Mouse (Mus musculus) forebrain, embryonic 16.5 days (tissue): Measurements from ENCODE around the gene Trmo. TPM values are rescaled to one million over a fixed set of nuclear protein-coding genes. Genes with fewer than 3 reads are reported as not detected.

ENCODE experiments used
- ATAC-seq: fragments of 200-750 bp; cut with Nextera tagmentation; 2 replicates; pipeline ENCODE4 v1.8.0; 2017; ENCODE audit warnings: mild to moderate bottlenecking, moderate library complexity
- H3K27ac ChIP-seq: fragments of 300-500 bp; sonication (generic); 2 replicates; pipeline ENCODE4 v1.5.1; 2014; ENCODE audit warnings: low read length, control low read depth
- H3K27me3 ChIP-seq: fragments of 300-500 bp; sonication (generic); replicated peaks from 2 replicates; pipeline ENCODE4 v1.6.1; 2014; ENCODE audit warnings: low read length; ENCODE audit not compliant: control insufficient read depth, insufficient read depth
- H3K36me3 ChIP-seq: fragments of 300-500 bp; sonication (generic); 2 replicates; pipeline ENCODE4 v1.6.1; 2014; ENCODE audit not compliant: control insufficient read depth, insufficient read depth
- H3K4me1 ChIP-seq: fragments of 300-500 bp; sonication (generic); replicated peaks from 2 replicates; pipeline ENCODE4 v1.6.1; 2014; ENCODE audit warnings: low read length; ENCODE audit not compliant: control insufficient read depth, insufficient read depth
- H3K4me2 ChIP-seq: fragments of 300-500 bp; sonication (generic); 2 replicates; pipeline ENCODE4 v1.6.1; 2014; ENCODE audit warnings: mild to moderate bottlenecking, low read length, control low read depth
- H3K4me3 ChIP-seq: fragments of 300-500 bp; sonication (generic); replicated peaks from 2 replicates; pipeline ENCODE4 v1.5.1; 2014; ENCODE audit warnings: mild to moderate bottlenecking, low read length, control low read depth
- H3K9ac ChIP-seq: fragments of 300-500 bp; sonication (generic); replicated peaks from 2 replicates; pipeline ENCODE4 v1.6.1; 2014; ENCODE audit warnings: low read depth, low read length, control low read depth
- H3K9me3 ChIP-seq: fragments of 300-500 bp; sonication (generic); 2 replicates; pipeline ENCODE4 v1.6.1; 2016; ENCODE audit warnings: low read length; ENCODE audit not compliant: control insufficient read depth
- WGBS: fragments of 180-500 bp; shearing (Covaris S2); extraction: QIAGEN DNeasy Blood & Tissue Kit; methylation state at CpG from one replicate; pipeline ENCODE4 v1.1.7; 2014; 5-methylcytosine and 5-hydroxymethylcytosine counted together
- polyA plus RNA-seq: library from polyadenylated mRNA; unstranded; fragments of >200 nt; fragmentation: Nextera tagmentation; extraction: Ambion mirVana; gene quantifications from 2 replicates; pipeline ENCODE4 v1.2.1, GENCODE M21; 2015

Gene Trmo
- polyA plus RNA-seq, 1 experiment from 2014 or later, result 13.4 TPM

DNA sequence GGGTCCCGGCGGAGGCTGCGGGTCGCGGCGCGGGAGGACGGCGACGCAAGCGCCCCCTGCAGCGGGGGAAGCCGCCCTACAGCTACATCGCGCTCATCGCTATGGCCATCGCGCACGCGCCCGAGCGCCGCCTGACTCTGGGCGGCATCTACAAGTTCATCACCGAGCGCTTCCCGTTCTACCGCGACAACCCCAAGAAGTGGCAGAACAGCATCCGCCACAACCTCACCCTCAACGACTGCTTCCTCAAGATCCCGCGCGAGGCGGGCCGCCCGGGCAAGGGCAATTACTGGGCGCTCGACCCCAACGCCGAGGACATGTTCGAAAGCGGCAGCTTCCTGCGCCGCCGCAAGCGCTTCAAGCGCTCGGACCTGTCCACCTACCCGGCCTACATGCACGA, 44.9 kb downstream of the Trmo start:
- H3K27ac ChIP-seq, result no peak overlapping the region

DNA sequence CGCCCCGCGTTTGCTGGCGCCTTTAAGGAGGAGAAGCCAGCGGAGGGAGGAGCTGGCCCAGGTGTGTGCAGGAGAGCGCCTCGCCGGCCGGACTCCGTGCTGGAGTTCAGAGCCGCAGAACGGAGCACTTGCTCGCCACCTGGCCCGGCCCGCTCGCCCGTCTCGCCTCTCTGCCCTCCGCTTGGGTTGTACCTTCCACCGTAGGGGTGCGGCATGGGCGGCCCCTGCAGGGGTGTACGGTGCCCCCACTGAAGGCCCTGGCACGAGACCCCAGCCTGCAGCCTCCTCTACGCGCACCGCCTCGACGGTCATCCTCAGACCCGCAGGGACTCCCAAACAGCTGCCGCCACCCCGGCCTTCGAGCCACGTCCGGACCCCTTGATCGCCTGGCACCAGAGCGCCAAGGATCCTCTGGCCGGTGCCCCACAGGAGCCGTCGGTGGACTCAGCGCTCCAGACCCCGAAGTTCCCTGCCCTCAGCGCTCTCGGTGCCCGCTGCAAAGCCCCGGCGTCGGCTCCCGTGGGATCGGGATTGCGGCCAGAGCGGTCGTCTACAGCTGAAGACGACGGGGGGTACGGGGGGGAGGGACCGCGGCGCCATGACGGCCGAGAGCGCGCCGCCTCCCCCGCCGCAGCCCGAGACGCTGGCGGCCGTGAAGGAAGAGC, 45.5 kb downstream of the Trmo start, which contains the start of gene Foxe1:
Gene Foxe1 (plus strand): TSS at position 14 of the 665 bp plus-strand sequence.
- ATAC-seq, result 0 out of 2 replicates have a peak, but pooled peaks have one; percentile 7

More for the DNA sequence above, 44.9 kb downstream of the Trmo start:
- H3K4me2 ChIP-seq, result peak overlapping the region; percentile 58
- WGBS, result under 1% methylated on average over 47 of the region's 51 CpGs
- H3K9ac ChIP-seq, result peak overlapping the region; percentile 20; the same call in 1 of the 2 replicates
- peak; percentile 24; the same call in 1 of the 2 replicates for ATAC-seq
- peak overlapping the region; percentile 43 for H3K4me3 ChIP-seq
- H3K4me1 ChIP-seq, result peaks cover 18% of the 10 kb centered on the region
- no peaks in the 10 kb centered on the region for H3K9me3 ChIP-seq
- peaks cover 75% of the 10 kb centered on the region for H3K27me3 ChIP-seq
- H3K36me3 ChIP-seq, result no peaks in the 10 kb centered on the region

DNA sequence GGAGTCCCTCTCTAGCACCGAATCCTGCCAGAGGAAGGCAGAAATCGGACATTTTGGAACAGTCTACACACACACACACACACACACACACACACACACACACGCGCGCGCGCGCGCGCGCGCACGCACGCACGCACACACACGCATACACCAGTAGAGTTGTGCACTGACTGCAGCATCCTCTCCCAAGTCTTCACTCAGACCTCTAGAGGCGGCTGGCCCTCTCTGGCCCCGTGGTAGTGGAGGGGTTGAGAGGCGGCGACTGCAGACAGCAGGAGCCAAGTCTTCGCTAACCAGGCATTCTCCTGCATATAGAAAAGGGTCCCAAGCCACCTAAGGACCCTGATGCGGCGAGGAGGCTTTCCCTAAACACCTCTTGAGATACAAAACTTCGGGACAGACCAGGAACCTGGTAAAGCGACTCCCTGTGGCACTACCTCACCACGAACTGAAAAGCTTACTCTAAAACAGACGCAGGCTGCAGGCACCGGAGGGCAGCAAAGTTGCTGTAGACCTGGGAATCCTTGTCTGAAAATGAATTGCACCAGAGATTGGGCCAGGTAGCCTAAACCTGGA, 46.4 kb downstream of the Trmo start:
- Histone ChIP-seq H3K9me3 (no peaks in the 10 kb centered on the region), H3K27ac (no peak overlapping the region), H3K4me1 (peaks cover 18% of the 10 kb centered on the region), H3K9ac (no peak overlapping the region), H3K4me2 (no peak overlapping the region; the same call in 1 of the 2 replicates), H3K36me3 (no peaks in the 10 kb centered on the region), H3K4me3 (no peak overlapping the region), H3K27me3 (peaks cover 76% of the 10 kb centered on the region)
- ATAC-seq, result no peak
- WGBS, result 1% methylated on average over 28 of the region's 28 CpGs

More for the DNA sequence above, 45.5 kb downstream of the Trmo start, which contains the start of gene Foxe1:
- Histone ChIP-seq H3K9me3 (no peaks in the 10 kb centered on the region), H3K4me1 (peaks cover 18% of the 10 kb centered on the region), H3K36me3 (no peaks in the 10 kb centered on the region), H3K9ac (peak within 1 kb of the TSS; percentile 20; the same call in 1 of the 2 replicates), H3K27ac (no peak within 1 kb of the TSS), H3K4me3 (peak within 1 kb of the TSS; percentile 43), H3K27me3 (peaks cover 71% of the 10 kb centered on the region), H3K4me2 (peak within 1 kb of the TSS; percentile 58)
- 1% methylated on average over 57 of the region's 70 CpGs for WGBS

DNA sequence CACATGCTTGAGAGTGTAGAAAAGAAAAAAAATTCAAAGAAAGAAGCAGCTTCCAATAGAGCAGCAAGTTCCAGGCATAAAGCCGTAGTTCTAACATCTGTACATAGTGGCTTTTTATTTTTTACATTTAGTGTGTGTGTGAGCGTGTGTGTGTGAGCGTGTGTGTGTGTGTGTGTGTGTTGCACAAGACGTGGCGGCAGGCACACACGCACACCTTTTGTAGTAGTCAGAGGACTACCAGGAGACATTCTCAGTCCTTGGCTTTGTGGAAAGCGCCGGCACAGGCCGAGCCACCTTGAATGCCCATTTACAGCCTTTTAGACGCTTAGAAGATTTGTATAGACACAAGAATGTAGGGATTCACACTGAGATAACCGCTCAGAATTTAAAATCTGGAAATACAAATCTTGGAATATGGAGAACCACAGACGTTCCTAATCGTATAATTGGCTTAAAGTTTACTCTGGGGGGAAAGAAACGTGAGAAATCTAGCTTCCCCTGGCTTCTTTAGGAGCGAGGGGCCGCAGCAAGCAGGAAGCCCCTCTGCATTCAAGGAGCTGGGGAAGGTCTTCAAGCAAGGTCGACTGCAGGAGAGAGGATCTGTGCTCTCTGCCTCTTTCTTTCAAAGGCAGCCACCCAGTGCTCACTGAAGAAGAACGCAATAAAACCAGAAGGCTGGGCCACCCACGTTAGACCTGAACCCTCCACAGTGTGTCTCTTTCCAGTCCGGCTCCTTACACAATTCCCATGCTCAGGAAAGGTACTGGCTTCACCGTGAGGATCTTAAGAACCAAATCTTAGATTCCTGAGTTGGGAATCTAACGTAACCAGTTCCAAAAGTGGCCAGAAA, 47.2 kb downstream of the Trmo start:
- no peak overlapping the region for H3K4me2 ChIP-seq
- WGBS, result 8% methylated on average over 22 of the region's 22 CpGs

DNA sequence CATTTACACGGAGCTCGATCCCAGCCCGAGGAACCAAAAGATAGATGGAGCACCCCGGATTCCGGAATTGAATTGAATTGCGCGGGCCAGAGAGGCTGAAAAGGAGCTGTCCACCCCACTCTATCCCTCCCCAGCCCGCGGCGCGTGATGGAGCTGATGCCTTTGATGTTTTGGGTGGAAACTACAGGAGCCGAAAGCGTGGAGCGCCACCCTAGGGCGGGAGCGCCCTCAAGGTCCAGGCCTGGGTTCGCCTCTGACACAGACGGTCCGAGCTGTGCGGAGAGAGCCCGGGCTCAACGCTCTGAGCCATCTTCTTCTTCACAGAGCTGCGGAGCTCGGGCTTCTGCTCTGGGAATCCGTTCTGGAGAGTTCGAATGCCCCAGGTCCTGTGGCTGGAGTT, 49.7 kb downstream of the Trmo start:
- Histone ChIP-seq H3K9ac (no peak overlapping the region), H3K27me3 (peaks cover 62% of the 10 kb centered on the region), H3K4me1 (peaks cover 13% of the 10 kb centered on the region), H3K9me3 (no peaks in the 10 kb centered on the region), H3K36me3 (no peaks in the 10 kb centered on the region), H3K4me2 (no peak overlapping the region), H3K27ac (no peak overlapping the region), H3K4me3 (no peak overlapping the region)
- WGBS, result 2% methylated on average over 25 of the region's 26 CpGs
- no peak for ATAC-seq

More for the DNA sequence above, 47.2 kb downstream of the Trmo start:
- Histone ChIP-seq H3K27ac (no peak overlapping the region), H3K36me3 (no peaks in the 10 kb centered on the region), H3K4me1 (peaks cover 18% of the 10 kb centered on the region), H3K9me3 (no peaks in the 10 kb centered on the region), H3K4me3 (no peak overlapping the region), H3K27me3 (peaks cover 78% of the 10 kb centered on the region), H3K9ac (no peak overlapping the region)
- ATAC-seq, result no peak

DNA sequence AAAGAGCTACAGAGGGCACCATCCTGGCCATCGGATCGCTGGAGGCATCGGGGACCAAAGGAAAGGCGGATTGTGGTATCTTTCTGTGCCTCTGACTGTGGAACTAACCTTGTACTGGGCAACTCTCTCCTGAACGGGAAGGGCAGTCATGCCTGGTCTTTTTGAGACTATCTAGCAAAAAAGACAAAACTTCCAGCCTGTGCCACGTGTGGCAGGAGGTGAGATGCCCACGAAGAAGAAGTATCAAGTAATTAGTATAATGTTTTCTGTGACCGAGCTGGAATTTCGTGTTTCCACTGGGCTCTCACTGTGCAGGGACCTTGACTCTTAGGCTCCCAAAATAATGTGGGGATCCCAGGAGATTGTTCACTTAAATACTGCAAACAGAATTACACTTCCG, 50.2 kb downstream of the Trmo start:
- H3K4me3 ChIP-seq, result no peak overlapping the region
- WGBS, result 9% methylated on average over 10 of the region's 10 CpGs

DNA sequence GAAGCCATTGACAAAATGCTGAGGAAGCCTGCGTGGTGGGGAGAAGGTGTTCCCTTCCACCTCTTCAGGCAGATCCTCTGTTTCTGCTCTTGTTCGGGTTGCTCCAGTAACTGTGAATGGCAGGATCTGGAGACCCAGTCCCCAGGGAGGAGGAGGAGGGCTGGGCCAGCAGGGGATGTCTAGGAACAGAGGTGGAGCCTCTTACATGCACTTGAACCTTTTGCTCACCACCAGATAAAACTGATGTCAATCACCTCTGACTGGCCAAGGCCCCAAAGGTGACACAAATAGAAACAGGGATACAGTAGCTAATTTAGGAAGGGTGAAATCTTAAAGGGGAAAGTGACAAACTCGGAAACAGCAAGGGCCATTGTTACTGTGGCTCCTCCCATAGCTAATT, 51.2 kb downstream of the Trmo start:
- H3K4me1 ChIP-seq, result peaks cover 5% of the 10 kb centered on the region; the same call in 1 of the 2 replicates
- 2% methylated on average over 3 of the region's 3 CpGs for WGBS
- peaks cover 46% of the 10 kb centered on the region for H3K27me3 ChIP-seq
- no peak overlapping the region for H3K4me3 ChIP-seq
- H3K9me3 ChIP-seq, result no peaks in the 10 kb centered on the region
- no peak overlapping the region for H3K9ac ChIP-seq
- H3K27ac ChIP-seq, result no peak overlapping the region
- no peaks in the 10 kb centered on the region for H3K36me3 ChIP-seq
- no peak for ATAC-seq
- H3K4me2 ChIP-seq, result no peak overlapping the region

More for the DNA sequence above, 50.2 kb downstream of the Trmo start:
- Histone ChIP-seq H3K27me3 (peaks cover 56% of the 10 kb centered on the region), H3K36me3 (no peaks in the 10 kb centered on the region), H3K27ac (no peak overlapping the region), H3K4me1 (peaks cover 8% of the 10 kb centered on the region), H3K4me2 (no peak overlapping the region), H3K9ac (no peak overlapping the region), H3K9me3 (no peaks in the 10 kb centered on the region)
- ATAC-seq, result no peak

DNA sequence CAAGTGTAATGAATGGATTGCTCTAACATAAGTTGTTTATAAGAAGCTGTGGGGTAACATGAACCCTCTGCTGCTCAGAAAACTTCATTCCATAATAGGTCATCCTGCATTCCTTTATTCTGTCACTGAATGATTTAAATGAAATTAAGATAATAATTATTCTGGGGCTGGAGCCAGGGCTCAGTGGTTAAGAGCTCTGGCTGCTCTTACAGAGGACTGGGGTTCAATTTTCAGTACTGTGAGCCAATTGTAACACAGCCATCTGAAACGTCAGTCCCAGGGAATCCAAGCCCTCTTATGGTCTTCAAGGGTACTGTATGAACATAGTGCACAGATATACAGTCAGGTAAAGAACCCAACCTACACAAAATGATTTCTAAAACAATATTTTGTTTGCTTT, 53.4 kb downstream of the Trmo start:
- 16% methylated on average over 1 of the region's 1 CpGs for WGBS
- Histone ChIP-seq H3K27ac (no peak overlapping the region), H3K27me3 (peaks cover 27% of the 10 kb centered on the region), H3K4me2 (no peak overlapping the region), H3K4me3 (no peak overlapping the region), H3K4me1 (0 out of 2 replicates have a peak, but pooled peaks cover 3% of the 10 kb centered on the region), H3K9ac (no peak overlapping the region), H3K9me3 (no peaks in the 10 kb centered on the region), H3K36me3 (no peaks in the 10 kb centered on the region)
- ATAC-seq, result no peak

DNA sequence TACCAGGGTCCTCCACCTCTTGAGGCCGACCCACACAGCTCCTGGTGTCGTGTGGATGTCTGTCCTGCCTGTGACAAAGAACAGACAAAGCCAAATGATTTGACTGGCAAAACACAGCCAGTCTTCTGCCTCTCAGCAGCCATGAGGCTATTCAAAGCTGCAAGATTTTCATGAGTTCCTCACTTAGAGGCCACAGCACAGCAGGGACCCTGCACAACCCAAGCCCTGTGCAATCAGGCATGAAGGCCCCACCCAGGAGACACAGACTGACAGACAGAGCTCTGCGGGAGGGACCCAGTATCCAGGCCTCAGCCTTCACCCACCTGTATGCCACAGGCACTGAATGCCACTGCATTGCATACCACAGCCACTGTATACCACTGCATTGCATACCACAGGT, 60.3 kb downstream of the Trmo start:
- no peaks in the 10 kb centered on the region for H3K27me3 ChIP-seq
- no peak overlapping the region for H3K4me3 ChIP-seq
- no peaks in the 10 kb centered on the region for H3K4me1 ChIP-seq
- no peak overlapping the region for H3K4me2 ChIP-seq
- ATAC-seq, result no peak
- no peaks in the 10 kb centered on the region for H3K36me3 ChIP-seq
- no peak overlapping the region for H3K27ac ChIP-seq
- H3K9ac ChIP-seq, result no peak overlapping the region
- 19% methylated on average over 3 of the region's 3 CpGs for WGBS
- H3K9me3 ChIP-seq, result peaks cover 4% of the 10 kb centered on the region; the same call in 1 of the 2 replicates
